Mouse (Mus musculus) left cerebral cortex, adult 2 months (tissue): Measurements from ENCODE around the gene Itih3. TPM values are rescaled to one million over a fixed set of nuclear protein-coding genes. Genes with fewer than 3 reads are reported as not detected.

ENCODE experiments used
- DNase-seq, 2 experiments: peaks; one replicate each; pipeline ENCODE4 v3.0.0; 2021 to 2022; ENCODE audit warnings: low spot score in 2 of 2, mixed read lengths in 1 of 2; ENCODE audit errors: extremely low spot score in 1 of 2
- H3K27ac ChIP-seq: fragments of 200-600 bp; 2 replicates; pipeline ENCODE4 v1.8.1; 2022
- H3K4me3 ChIP-seq: fragments of 200-600 bp; 2 replicates; pipeline ENCODE4 v1.8.1; 2022
- CTCF ChIP-seq: fragments of 200-600 bp; IDR thresholded peaks from 2 replicates; pipeline ENCODE4 v1.8.1; 2022; ENCODE audit warnings: antibody characterized with exemption, mild to moderate bottlenecking, moderate library complexity
- intact Hi-C: fragments of 180-260 bp; cut with DNase I; formaldehyde crosslinking; loops from one replicate; pipeline ENCODE4 v1.15.1; 2025
- total RNA-seq, 2 experiments: library from RNA; stranded (reverse); gene quantifications; 2 replicates each; pipeline ENCODE4 v1.2.3; 2021

Itih3 gene
- total RNA-seq, 2 experiments from 2014 or later = 24.6 to 24.7 TPM

DNA sequence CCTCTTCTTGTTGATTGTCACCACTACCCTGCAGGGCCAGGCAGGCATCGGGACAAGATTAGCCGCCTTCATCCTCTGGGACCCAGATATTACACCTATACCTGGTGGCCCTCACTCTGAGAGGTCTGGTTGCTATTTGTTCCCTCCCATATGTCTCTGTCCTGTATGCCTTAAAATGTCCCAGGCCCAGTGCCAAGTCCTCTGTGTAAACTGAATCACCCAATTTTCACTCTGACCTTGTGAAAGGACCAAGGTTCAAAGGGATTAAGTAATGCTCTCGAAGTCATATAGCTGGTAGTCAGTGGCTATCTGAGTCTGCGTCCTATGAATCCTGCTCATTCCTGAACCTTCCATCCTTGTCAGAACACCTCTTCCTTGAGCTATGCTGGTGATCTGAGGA, 6.8 kb upstream of the Itih3 start:
- no peak overlapping the region for H3K27ac ChIP-seq
- intact Hi-C loops = loop anchor here (5.0 kb wide), 1 partner anchor 38 kb away; no protein-coding TSS in a partner anchor
- no peak overlapping the region for H3K4me3 ChIP-seq
- no peak for DNase-seq
- no peak for TF ChIP-seq CTCF

- intact Hi-C loops = no loop called here
- no peak for DNase-seq
- Histone ChIP-seq H3K27ac (no peak overlapping the region), H3K4me3 (no peak overlapping the region)
- TF ChIP-seq CTCF = no peak
Measured at GRCm38 (mm10) chr14:30925492-30925891, 1.9 kb upstream of the Itih3 start.

- no peak for DNase-seq
- Histone ChIP-seq H3K27ac (no peak overlapping the region), H3K4me3 (no peak overlapping the region)
- TF ChIP-seq CTCF = no peak
- intact Hi-C loops = no loop called here
Measured at GRCm38 (mm10) chr14:30922053-30922670, 1.4 kb downstream of the Itih3 start.

GRCm38 (mm10) chr14:30916516-30916915, 7.0 kb downstream of the Itih3 start:
- intact Hi-C loops = no loop called here
- no peak for DNase-seq
- no peak for TF ChIP-seq CTCF
- no peak overlapping the region for H3K4me3 ChIP-seq
- no peak overlapping the region for H3K27ac ChIP-seq

DNA sequence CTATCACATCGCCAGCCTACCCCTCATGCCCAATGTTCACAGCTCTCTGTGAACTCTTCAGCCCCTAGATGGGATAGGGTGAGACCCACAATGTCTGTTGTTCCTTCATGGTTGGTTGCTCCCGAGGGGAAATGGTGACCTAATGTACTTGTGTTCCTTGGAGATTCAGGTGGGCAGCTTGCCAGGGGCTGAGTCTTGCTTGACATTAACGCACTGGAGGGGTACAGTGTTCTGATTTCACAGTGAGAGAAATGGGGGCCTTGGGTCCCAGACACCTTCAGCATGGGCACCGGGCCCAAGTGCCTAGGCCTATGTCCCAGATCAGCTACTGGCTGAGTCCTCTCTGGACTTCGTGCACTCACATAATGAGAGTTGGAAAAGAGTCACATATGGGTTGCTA, 10.2 kb downstream of the Itih3 start:
- TF ChIP-seq CTCF = no peak
- no peak for DNase-seq
- intact Hi-C loops = no loop called here
- H3K4me3 ChIP-seq = no peak overlapping the region
- H3K27ac ChIP-seq = no peak overlapping the region

DNA sequence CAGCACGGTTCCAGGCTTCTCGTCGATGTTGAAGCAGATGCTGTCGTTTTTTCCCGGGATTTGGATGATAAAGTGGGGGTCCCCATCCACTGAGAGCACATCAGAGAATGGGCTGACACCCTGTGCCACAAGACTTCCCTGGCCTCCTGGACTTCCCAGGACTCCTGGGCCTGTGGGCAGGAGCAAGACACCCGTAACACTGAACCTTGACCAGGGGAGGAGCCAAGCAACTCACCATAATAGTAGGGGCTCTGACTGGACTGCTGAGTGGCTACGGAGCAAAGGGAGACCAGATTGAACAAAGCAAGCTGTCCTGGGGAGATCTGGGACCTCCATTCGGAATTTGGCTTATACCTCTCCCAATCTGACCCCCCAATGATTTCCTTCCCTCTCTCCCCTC, 10.9 kb downstream of the Itih3 start:
- H3K4me3 ChIP-seq = no peak overlapping the region
- intact Hi-C loops = no loop called here
- no peak for DNase-seq
- H3K27ac ChIP-seq = no peak overlapping the region
- TF ChIP-seq CTCF = no peak

GRCm38 (mm10) chr14:30911141-30911540, 12.4 kb downstream of the Itih3 start:
- no peak for DNase-seq
- H3K27ac ChIP-seq = no peak overlapping the region
- no peak for TF ChIP-seq CTCF
- intact Hi-C loops = no loop called here
- H3K4me3 ChIP-seq = no peak overlapping the region

- intact Hi-C loops = no loop called here
- no peak for DNase-seq
- no peak for TF ChIP-seq CTCF
- Histone ChIP-seq H3K27ac (no peak overlapping the region), H3K4me3 (no peak overlapping the region)
Measured at GRCm38 (mm10) chr14:30907814-30908265, 15.7 kb downstream of the Itih3 start.

DNA sequence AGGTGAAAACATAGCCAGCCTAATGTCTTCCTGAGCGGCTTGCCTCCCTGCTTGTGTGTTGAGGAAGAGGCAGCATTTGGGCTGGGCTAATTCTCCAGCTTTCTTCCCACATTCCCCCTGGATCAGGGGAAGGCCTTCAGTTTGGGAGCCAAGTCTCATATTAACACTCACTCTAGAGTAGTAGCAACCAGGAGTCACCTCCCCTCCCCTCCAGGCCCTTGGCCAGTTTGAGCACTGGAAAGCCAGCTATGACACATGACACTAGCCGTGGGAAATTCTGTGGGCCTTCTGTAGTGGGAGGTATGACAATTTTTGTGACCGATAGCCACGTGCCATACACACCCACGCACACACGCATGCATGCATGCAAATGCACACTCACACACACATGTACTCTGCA, 17.6 kb downstream of the Itih3 start:
- Histone ChIP-seq H3K27ac (no peak overlapping the region), H3K4me3 (no peak overlapping the region)
- intact Hi-C loops = no loop called here
- no peak for DNase-seq
- no peak for TF ChIP-seq CTCF

GRCm38 (mm10) chr14:30904307-30904706, 19.3 kb downstream of the Itih3 start:
- Histone ChIP-seq H3K4me3 (no peak overlapping the region), H3K27ac (no peak overlapping the region)
- TF ChIP-seq CTCF = no peak
- no peak for DNase-seq
- intact Hi-C loops = no loop called here

GRCm38 (mm10) chr14:30903036-30903435, 20.5 kb downstream of the Itih3 start:
- no peak overlapping the region for H3K27ac ChIP-seq
- H3K4me3 ChIP-seq = no peak overlapping the region
- DNase-seq = no peak
- intact Hi-C loops = no loop called here
- no peak for TF ChIP-seq CTCF

- no peak for DNase-seq
- no peak for TF ChIP-seq CTCF
- H3K4me3 ChIP-seq = no peak overlapping the region
- H3K27ac ChIP-seq = no peak overlapping the region
- intact Hi-C loops = no loop called here
Measured at GRCm38 (mm10) chr14:30902628-30903027, 20.9 kb downstream of the Itih3 start.

GRCm38 (mm10) chr14:30899972-30900371, 23.6 kb downstream of the Itih3 start:
- DNase-seq = no peak
- no peak overlapping the region for H3K27ac ChIP-seq
- intact Hi-C loops = no loop called here
- TF ChIP-seq CTCF = no peak
- no peak overlapping the region for H3K4me3 ChIP-seq
